Mouse (Mus musculus): ENCODE data around the gene Mylk4. TPM values are rescaled to one million over a fixed set of nuclear protein-coding genes. Genes with fewer than 3 reads are reported as not detected.
A peak's percentile ranks its signal among the peaks of the same experiment; 100 is the strongest.

The Mylk4 gene
- polyA plus RNA-seq, 1 experiment from 2014 or later = 0.41 TPM

DNA sequence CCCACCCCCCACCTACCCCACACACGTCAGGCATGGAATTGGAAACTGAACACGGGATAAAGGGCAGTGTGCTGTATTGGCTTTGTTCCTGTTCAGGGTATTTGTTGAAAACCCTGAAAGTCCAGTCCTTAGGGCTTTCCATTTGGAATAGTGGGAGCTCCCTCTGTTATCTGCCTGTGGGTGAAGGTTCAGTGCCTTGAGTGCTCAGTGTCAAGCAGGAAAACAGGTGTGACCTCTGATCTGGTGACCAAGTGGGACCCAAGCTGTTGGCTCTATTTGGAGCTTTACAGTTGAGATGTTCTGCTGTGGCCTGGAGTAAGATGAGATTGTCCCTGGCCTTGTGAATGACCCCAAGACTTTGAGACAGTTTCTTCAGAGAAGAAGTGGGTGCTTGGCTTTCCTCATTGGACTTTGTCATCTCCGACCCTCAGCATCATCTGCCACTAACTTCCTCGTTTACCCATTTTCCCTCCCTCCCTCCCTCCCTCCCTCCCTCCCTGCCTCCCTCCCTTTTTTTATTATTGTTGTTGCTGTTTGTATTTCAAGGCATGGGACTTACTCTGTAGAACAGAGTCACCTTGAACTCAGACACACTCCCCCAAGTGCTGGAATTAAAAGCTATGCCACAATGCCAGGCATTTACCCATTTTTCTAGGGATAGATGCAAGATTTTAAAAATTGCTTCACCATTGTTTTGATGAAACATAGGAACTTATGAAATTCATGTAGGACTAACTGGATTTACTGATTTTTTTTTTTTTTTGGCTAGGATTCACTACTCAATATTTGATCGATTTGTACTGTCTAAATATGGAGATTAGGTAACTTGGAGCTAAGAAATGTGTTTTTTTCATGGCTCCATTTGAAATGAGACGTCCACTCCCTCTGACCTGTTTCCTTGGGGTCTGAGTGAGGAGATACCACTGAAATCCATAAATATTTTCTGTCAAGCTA lies 40.9 kb upstream of the Mylk4 start:
- no peaks in the 10 kb centered on the region for H3K27me3 ChIP-seq (ENCODE audit: control insufficient read depth, insufficient read depth, low read depth, low read length)
- H3K36me3 ChIP-seq (ENCODE audit: control insufficient read depth, insufficient read depth) = no peaks in the 10 kb centered on the region
- no peaks in the 10 kb centered on the region; the same call in 1 of the 2 replicates for H3K4me1 ChIP-seq (ENCODE audit: control insufficient read depth, low read depth, low read length)
- no peak overlapping the region for H3K4me3 ChIP-seq (ENCODE audit: low read depth, low read length)
- no peaks in the 10 kb centered on the region for H3K9me3 ChIP-seq (replicated peaks; ENCODE audit: control insufficient read depth, low read length)
- 54% methylated on average over 6 of the region's 6 CpGs for WGBS (ENCODE audit: insufficient replicate concordance)
- H3K9ac ChIP-seq (ENCODE audit: low read depth, low read length) = no peak overlapping the region
- no peak overlapping the region for H3K27ac ChIP-seq (ENCODE audit: low read length)
- no peak overlapping the region for H3K4me2 ChIP-seq (ENCODE audit: low read depth, low read length)
- peak; percentile 51 for ATAC-seq (ENCODE audit: low read depth)

DNA sequence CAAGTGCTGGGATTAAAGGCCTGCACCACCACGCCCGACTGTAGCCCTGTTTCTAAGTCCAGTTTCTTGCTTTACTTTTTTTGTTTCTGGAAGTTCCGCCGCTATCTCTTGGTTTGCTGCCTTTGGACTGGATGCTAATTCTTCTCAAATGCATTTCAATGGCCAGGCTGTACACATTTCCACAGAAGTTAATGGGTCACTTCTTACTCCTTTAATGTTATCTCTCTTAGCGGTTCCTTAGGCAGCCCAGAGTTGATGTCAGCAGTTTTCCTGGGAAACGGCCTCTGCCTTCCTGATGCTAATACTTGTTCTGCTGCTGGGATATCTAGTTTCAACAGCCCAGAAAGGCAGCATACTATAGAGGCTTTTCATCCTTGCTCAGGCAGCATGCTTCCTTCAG lies 39.4 kb upstream of the Mylk4 start:
- H3K4me1 ChIP-seq (ENCODE audit: control insufficient read depth, low read depth, low read length) = no peaks in the 10 kb centered on the region
- H3K36me3 ChIP-seq (ENCODE audit: control insufficient read depth, insufficient read depth) = peaks cover 3% of the 10 kb centered on the region
- 73% methylated on average over 6 of the region's 6 CpGs for WGBS (ENCODE audit: insufficient replicate concordance)
- no peak overlapping the region for H3K4me2 ChIP-seq (ENCODE audit: low read depth, low read length)
- ATAC-seq (ENCODE audit: low read depth) = no peak
- H3K27me3 ChIP-seq (ENCODE audit: control insufficient read depth, insufficient read depth, low read depth, low read length) = no peaks in the 10 kb centered on the region
- H3K27ac ChIP-seq (ENCODE audit: low read length) = no peak overlapping the region
- no peak overlapping the region for H3K9ac ChIP-seq (ENCODE audit: low read depth, low read length)
- H3K4me3 ChIP-seq (ENCODE audit: low read depth, low read length) = no peak overlapping the region
- no peaks in the 10 kb centered on the region for H3K9me3 ChIP-seq (replicated peaks; ENCODE audit: control insufficient read depth, low read length)

DNA sequence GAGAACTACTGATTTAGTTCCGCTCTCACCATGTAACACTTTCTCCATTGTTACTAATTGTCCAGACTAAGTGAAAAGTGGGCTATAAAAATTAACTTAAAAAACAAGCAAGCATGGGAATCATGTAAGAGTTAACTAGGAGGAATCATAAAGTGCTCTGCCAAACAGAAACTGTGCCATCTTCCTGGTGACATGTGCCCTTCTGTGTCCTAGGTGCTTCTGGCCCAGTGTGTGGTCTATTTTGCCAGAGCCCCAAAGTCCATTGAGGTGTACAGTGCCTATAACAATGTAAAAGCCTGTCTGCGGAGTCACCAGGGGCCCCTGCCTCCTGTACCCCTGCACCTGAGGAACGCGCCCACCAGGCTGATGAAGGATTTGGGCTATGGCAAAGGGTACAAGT lies 37.9 kb upstream of the Mylk4 start:
- Histone ChIP-seq H3K4me1 (ENCODE audit: control insufficient read depth, low read depth, low read length) (no peaks in the 10 kb centered on the region), H3K27me3 (ENCODE audit: control insufficient read depth, insufficient read depth, low read depth, low read length) (no peaks in the 10 kb centered on the region), H3K9ac (ENCODE audit: low read depth, low read length) (no peak overlapping the region), H3K36me3 (ENCODE audit: control insufficient read depth, insufficient read depth) (peaks cover 6% of the 10 kb centered on the region), H3K9me3 (replicated peaks; ENCODE audit: control insufficient read depth, low read length) (no peaks in the 10 kb centered on the region), H3K4me3 (ENCODE audit: low read depth, low read length) (no peak overlapping the region), H3K4me2 (ENCODE audit: low read depth, low read length) (no peak overlapping the region), H3K27ac (ENCODE audit: low read length) (no peak overlapping the region)
- WGBS (ENCODE audit: insufficient replicate concordance) = 83% methylated on average over 4 of the region's 4 CpGs
- no peak for ATAC-seq (ENCODE audit: low read depth)

DNA sequence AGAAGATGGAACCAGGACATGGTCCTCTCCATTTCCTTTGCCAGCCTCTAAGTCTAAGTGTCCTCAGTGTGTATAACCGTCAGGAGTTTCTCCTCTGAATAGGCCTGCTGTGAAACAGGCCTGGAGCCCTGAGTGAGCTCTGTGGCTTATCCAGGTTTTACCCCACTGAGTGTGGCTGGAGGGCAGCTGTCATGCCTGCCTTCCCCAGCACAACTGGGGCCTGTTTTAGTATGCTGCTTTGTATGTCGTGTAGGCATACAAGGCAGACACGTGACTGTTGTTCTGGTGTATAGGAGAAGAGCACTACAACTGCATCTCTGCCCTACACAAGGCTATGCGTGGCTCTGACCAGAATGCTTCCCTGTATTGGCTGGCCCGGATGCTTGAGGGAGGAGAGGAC lies 36.2 kb upstream of the Mylk4 start:
- no peak overlapping the region for H3K27ac ChIP-seq (ENCODE audit: low read length)
- H3K4me1 ChIP-seq (ENCODE audit: control insufficient read depth, low read depth, low read length) = no peaks in the 10 kb centered on the region
- H3K4me2 ChIP-seq (ENCODE audit: low read depth, low read length) = no peak overlapping the region
- no peaks in the 10 kb centered on the region for H3K9me3 ChIP-seq (replicated peaks; ENCODE audit: control insufficient read depth, low read length)
- 80% methylated on average over 5 of the region's 5 CpGs for WGBS (ENCODE audit: insufficient replicate concordance)
- H3K4me3 ChIP-seq (ENCODE audit: low read depth, low read length) = no peak overlapping the region
- H3K36me3 ChIP-seq (ENCODE audit: control insufficient read depth, insufficient read depth) = peaks cover 6% of the 10 kb centered on the region
- no peak overlapping the region for H3K9ac ChIP-seq (ENCODE audit: low read depth, low read length)
- H3K27me3 ChIP-seq (ENCODE audit: control insufficient read depth, insufficient read depth, low read depth, low read length) = no peaks in the 10 kb centered on the region
- ATAC-seq (ENCODE audit: low read depth) = no peak

DNA sequence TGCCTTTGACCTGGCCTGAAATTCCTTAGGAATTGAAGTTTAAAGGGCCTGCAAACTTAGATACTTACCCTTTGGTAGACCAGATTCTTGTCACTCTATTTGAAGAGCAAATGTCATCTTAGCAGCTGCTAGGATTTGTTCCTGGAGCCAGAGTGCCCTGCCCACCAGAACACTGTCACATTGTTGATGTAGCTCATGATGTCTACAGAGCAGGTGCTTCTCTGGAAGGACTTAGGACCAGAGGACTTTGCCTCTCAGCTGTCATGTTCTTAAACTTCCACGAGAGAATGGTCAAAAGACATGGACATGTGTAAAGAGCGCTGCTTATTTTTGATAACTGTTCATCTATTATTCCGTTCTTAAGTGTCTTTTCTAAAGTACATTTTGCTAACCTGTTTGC lies 35.5 kb upstream of the Mylk4 start:
- Histone ChIP-seq H3K27ac (ENCODE audit: low read length) (no peak overlapping the region), H3K36me3 (ENCODE audit: control insufficient read depth, insufficient read depth) (peaks cover 6% of the 10 kb centered on the region), H3K4me2 (ENCODE audit: low read depth, low read length) (no peak overlapping the region), H3K4me1 (ENCODE audit: control insufficient read depth, low read depth, low read length) (no peaks in the 10 kb centered on the region), H3K9ac (ENCODE audit: low read depth, low read length) (no peak overlapping the region), H3K27me3 (ENCODE audit: control insufficient read depth, insufficient read depth, low read depth, low read length) (no peaks in the 10 kb centered on the region), H3K9me3 (replicated peaks; ENCODE audit: control insufficient read depth, low read length) (no peaks in the 10 kb centered on the region), H3K4me3 (ENCODE audit: low read depth, low read length) (no peak overlapping the region)
- no peak for ATAC-seq (ENCODE audit: low read depth)
- 80% methylated on average over 3 of the region's 3 CpGs for WGBS (ENCODE audit: insufficient replicate concordance)

DNA sequence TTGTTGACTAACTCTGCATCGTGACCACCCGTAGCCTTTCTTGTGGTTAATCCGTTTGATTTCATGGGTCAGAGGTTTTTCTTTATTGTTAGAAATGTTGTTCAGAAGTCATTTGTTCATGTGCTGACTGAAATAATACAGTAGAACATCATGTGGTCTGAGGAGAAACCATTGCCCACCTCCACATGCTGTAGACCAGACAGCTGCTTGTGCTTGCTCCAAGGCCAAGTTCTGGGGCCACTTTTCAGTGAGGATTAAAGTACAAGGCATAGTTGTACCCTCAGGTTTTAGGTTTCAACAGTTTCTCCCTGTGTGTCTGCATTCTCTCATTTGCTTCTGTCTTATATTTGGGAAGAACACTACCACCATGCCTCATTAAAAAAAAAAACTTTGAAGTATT lies 23.9 kb upstream of the Mylk4 start:
- H3K27ac ChIP-seq (ENCODE audit: low read length) = no peak overlapping the region
- no peak overlapping the region for H3K4me3 ChIP-seq (ENCODE audit: low read depth, low read length)
- peaks cover 13% of the 10 kb centered on the region for H3K4me1 ChIP-seq (ENCODE audit: control insufficient read depth, low read depth, low read length)
- H3K9ac ChIP-seq (ENCODE audit: low read depth, low read length) = no peak overlapping the region
- peaks cover 12% of the 10 kb centered on the region for H3K36me3 ChIP-seq (ENCODE audit: control insufficient read depth, insufficient read depth)
- ATAC-seq (ENCODE audit: low read depth) = no peak
- no peaks in the 10 kb centered on the region for H3K9me3 ChIP-seq (replicated peaks; ENCODE audit: control insufficient read depth, low read length)
- H3K27me3 ChIP-seq (ENCODE audit: control insufficient read depth, insufficient read depth, low read depth, low read length) = no peaks in the 10 kb centered on the region
- no peak overlapping the region for H3K4me2 ChIP-seq (ENCODE audit: low read depth, low read length)
- 82% methylated on average over 3 of the region's 3 CpGs for WGBS (ENCODE audit: insufficient replicate concordance)

DNA sequence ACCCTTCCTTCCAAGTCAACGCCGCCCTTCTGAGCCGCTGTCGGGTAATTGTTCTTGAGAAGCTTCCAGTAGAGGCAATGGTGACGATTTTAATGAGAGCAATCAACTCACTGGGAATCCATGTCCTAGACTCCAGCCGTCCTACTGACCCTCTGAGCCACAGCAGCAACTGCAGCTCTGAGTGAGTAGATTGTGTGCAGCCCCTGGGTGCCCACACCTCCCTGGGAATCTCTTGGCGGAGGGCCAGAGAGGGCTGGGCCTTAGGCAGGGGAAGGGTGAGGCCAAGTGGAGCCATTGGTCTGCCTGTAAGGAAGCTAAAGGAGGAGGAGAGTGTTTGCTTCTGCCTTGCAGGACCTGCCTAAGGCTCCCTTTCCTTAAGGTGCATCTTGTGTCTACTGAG lies 23.1 kb upstream of the Mylk4 start:
- Histone ChIP-seq H3K4me2 (ENCODE audit: low read depth, low read length) (no peak overlapping the region), H3K4me1 (ENCODE audit: control insufficient read depth, low read depth, low read length) (peaks cover 13% of the 10 kb centered on the region), H3K9ac (ENCODE audit: low read depth, low read length) (no peak overlapping the region), H3K27me3 (ENCODE audit: control insufficient read depth, insufficient read depth, low read depth, low read length) (no peaks in the 10 kb centered on the region), H3K4me3 (ENCODE audit: low read depth, low read length) (no peak overlapping the region), H3K27ac (ENCODE audit: low read length) (no peak overlapping the region), H3K36me3 (ENCODE audit: control insufficient read depth, insufficient read depth) (peaks cover 12% of the 10 kb centered on the region), H3K9me3 (replicated peaks; ENCODE audit: control insufficient read depth, low read length) (no peaks in the 10 kb centered on the region)
- no peak for ATAC-seq (ENCODE audit: low read depth)
- 81% methylated on average over 7 of the region's 7 CpGs for WGBS (ENCODE audit: insufficient replicate concordance)

DNA sequence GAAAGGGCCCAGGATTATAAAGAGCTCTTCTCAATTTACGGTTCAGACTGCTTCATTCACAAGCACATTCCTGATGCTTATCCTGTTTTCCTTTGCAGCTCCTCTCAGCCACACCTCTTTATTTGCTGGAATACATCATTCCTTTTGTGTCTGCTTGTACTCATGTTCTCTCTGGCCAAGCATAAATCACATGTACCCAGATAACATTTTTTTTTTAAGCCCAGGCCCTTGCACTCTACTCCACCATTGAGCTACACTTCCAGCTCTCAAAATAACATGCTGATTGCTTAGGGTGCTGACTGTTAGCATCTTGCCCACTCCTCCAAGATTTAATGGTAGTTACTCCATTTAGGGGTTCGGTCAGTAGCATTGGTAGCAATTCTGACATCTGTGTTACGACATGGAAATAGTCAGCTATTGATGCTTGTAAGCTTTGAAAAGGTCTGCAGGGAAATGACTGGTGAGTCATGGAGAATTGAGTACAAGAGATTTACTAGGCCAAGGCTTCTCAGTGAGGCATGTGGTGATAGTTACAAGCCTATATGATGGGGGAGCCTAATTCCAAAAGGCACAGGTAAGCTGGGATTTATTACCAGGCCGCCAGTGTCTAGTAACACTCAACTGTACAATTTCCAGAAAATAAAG lies 20.1 kb upstream of the Mylk4 start:
- peaks cover 18% of the 10 kb centered on the region for H3K4me1 ChIP-seq (ENCODE audit: control insufficient read depth, low read depth, low read length)
- H3K27ac ChIP-seq (ENCODE audit: low read length) = no peak overlapping the region
- H3K4me2 ChIP-seq (ENCODE audit: low read depth, low read length) = peak overlapping the region; percentile 98
- H3K36me3 ChIP-seq (ENCODE audit: control insufficient read depth, insufficient read depth) = peaks cover 8% of the 10 kb centered on the region
- no peak for ATAC-seq (ENCODE audit: low read depth)
- no peaks in the 10 kb centered on the region for H3K27me3 ChIP-seq (ENCODE audit: control insufficient read depth, insufficient read depth, low read depth, low read length)
- WGBS (ENCODE audit: insufficient replicate concordance) = 80% methylated on average over 4 of the region's 4 CpGs
- peak overlapping the region; percentile 88; the same call in 1 of the 2 replicates for H3K4me3 ChIP-seq (ENCODE audit: low read depth, low read length)
- H3K9me3 ChIP-seq (replicated peaks; ENCODE audit: control insufficient read depth, low read length) = no peaks in the 10 kb centered on the region
- H3K9ac ChIP-seq (ENCODE audit: low read depth, low read length) = no peak overlapping the region
